ENCODE assay signal across 8 mouse cellular contexts in the genomic region with DNA sequence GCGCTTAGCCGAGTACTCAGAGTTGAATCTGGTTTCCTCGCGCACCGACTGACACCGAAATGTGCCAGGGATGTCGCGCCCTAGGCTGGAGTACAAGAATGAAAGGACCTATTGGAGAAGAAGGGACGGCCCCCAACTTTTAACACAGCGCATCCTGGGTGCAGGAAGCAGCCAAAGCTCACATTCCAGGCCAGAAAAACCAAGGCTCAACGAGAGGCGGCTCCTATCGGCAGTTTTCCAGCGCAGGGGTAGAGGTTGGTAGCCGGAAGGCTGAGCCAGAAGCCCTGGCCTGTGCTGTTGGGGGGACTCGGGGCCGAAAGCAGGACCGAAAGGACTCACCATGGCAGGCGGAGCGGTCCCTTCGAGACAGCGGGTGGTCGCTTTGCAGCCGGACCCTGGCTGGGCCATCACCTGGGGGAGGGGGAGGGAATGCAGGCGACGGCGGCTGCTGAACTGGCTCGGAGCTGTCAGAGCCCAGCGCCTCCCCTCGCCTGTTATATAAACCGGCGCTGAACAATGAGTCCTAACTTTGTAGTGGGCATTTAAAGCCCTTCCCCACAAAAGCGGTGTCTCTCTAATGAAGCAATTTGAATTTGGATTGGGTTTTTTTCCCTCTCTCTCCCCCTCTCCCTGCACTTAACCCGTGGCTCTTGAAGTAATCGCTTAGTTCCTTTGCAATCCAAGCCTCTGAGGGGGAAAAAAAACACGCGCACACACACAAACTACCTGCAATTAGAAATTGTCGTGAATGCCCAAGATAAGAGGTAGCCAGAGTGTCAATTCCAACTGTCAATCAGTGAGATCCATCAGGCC. TPM values are rescaled to one million over a fixed set of nuclear protein-coding genes. Genes with fewer than 3 reads are reported as not detected.
A peak's percentile ranks its signal among the peaks of the same experiment; 100 is the strongest.
DNase-seq lines count a peak whose midpoint lies in the region; ATAC-seq and TF ChIP-seq lines count a peak whose summit lies in the region.

No protein-coding gene starts in this region.

- ATAC-seq in heart, embryonic 11.5 days (replicated peaks; ENCODE audit: insufficient number of reproducible peaks, low FRiP score, low TSS enrichment), result no peak
- no peak for ATAC-seq in heart, embryonic 14.5 days (ENCODE audit: insufficient number of reproducible peaks, insufficient read depth, low FRiP score, low read depth)
- ATAC-seq in liver, embryonic 11.5 days (replicated peaks; ENCODE audit: low FRiP score), result no peak

- H3K9ac ChIP-seq in heart, embryonic 11.5 days (ENCODE audit: low read depth, low read length), result no peak overlapping the region
- H3K9ac ChIP-seq in heart, embryonic 14.5 days (ENCODE audit: low read length), result peak overlapping the region; percentile 1; the same call in 1 of the 2 replicates
- no peak overlapping the region for H3K9ac ChIP-seq in liver, embryonic 11.5 days (ENCODE audit: low read depth, low read length)

- peak overlapping the region; percentile 72 for H3K4me2 ChIP-seq in heart, embryonic 11.5 days
- H3K4me2 ChIP-seq in heart, embryonic 14.5 days (ENCODE audit: low read length), result peak overlapping the region; percentile 80
- peak overlapping the region; percentile 43 for H3K4me2 ChIP-seq in liver, embryonic 11.5 days

- DNase-seq in heart, adult 11 months, result no peak
- DNase-seq in cerebellum, adult 9-10 months, result peak; percentile 12
- DNase-seq in liver, embryonic 11.5 days (ENCODE audit: low spot score), result peak; percentile 57
- no peak for DNase-seq in spleen, postnatal 36 days (ENCODE audit: low spot score in 2 of 2)
- DNase-seq in layer of hippocampus, postnatal 10 days (ENCODE audit: low spot score in 2 of 2), result no peak

- H3K36me3 ChIP-seq in heart, embryonic 11.5 days (ENCODE audit: control insufficient read depth, insufficient read depth, low read length), result no peaks in the 10 kb centered on the region
- H3K36me3 ChIP-seq in heart, embryonic 14.5 days (ENCODE audit: control insufficient read depth, insufficient read depth, low read length), result no peaks in the 10 kb centered on the region
- no peaks in the 10 kb centered on the region for H3K36me3 ChIP-seq in liver, embryonic 11.5 days (ENCODE audit: control insufficient read depth, insufficient read depth, low read length)
- H3K36me3 ChIP-seq in small intestine, adult 2 months (ENCODE audit: control insufficient read depth, insufficient read depth, low read length), result no peaks in the 10 kb centered on the region

- under 1% methylated on average over 38 of the region's 38 CpGs for WGBS in heart, embryonic 11.5 days (ENCODE audit: insufficient replicate concordance)
- 2% methylated on average over 38 of the region's 38 CpGs for WGBS in heart, embryonic 14.5 days
- WGBS in liver, embryonic 11.5 days, result 2% methylated on average over 38 of the region's 38 CpGs
- WGBS in small intestine, adult 2 months, result 3% methylated on average over 38 of the region's 38 CpGs

- H3K4me3 ChIP-seq in heart, embryonic 11.5 days (ENCODE audit: low read depth, low read length), result peak overlapping the region; percentile 50
- H3K4me3 ChIP-seq in heart, embryonic 14.5 days (ENCODE audit: control insufficient read depth in 1 of 2, insufficient read depth in 1 of 2, low read depth in 1 of 2, low read length in 2 of 2), result peak overlapping the region; percentile 15 to 50
- H3K4me3 ChIP-seq in liver, embryonic 11.5 days (ENCODE audit: low read depth, low read length), result peak overlapping the region; percentile 23
- H3K4me3 ChIP-seq in small intestine, adult 2 months (ENCODE audit: low read depth, low read length), result peak overlapping the region; percentile 12

- H3K27ac ChIP-seq in heart, embryonic 11.5 days (ENCODE audit: low read depth, low read length), result no peak overlapping the region
- no peak overlapping the region for H3K27ac ChIP-seq in heart, embryonic 14.5 days (replicated peaks in 1 of 2; ENCODE audit: control insufficient read depth in 1 of 2, insufficient read depth in 1 of 2, low read depth in 2 of 2, low read length in 2 of 2)
- H3K27ac ChIP-seq in liver, embryonic 11.5 days (ENCODE audit: low read depth, low read length), result no peak overlapping the region
- H3K27ac ChIP-seq in small intestine, adult 2 months (ENCODE audit: insufficient read depth, low read depth, low read length), result no peak overlapping the region

- H3K4me1 ChIP-seq in heart, embryonic 11.5 days (ENCODE audit: control insufficient read depth, insufficient read depth, low read length), result peaks cover 20% of the 10 kb centered on the region
- peaks cover 14 to 38% of the 10 kb centered on the region in 2 experiments for H3K4me1 ChIP-seq in heart, embryonic 14.5 days (ENCODE audit: control insufficient read depth in 2 of 2, insufficient read depth in 2 of 2, low read length in 2 of 2)
- H3K4me1 ChIP-seq in liver, embryonic 11.5 days (replicated peaks; ENCODE audit: control insufficient read depth, insufficient read depth, low read length), result peaks cover 5% of the 10 kb centered on the region
- H3K4me1 ChIP-seq in small intestine, adult 2 months (ENCODE audit: control insufficient read depth, insufficient read depth, insufficient read length, low read length), result peaks cover 6% of the 10 kb centered on the region; the same call in 1 of the 2 replicates

- TF ChIP-seq CTCF in small intestine, adult 2 months (IDR thresholded peaks at IDR 0.05; ENCODE audit: extremely low read depth, insufficient read length, insufficient replicate concordance, low read depth, low read length), result no peak

- no peak for TF ChIP-seq POLR2A in small intestine, adult 2 months (IDR thresholded peaks at IDR 0.05; ENCODE audit: low read depth, low read length)

- H3K27me3 ChIP-seq in heart, embryonic 11.5 days (ENCODE audit: control insufficient read depth, insufficient read depth, low read length), result peaks cover 96% of the 10 kb centered on the region
- peaks cover 97% of the 10 kb centered on the region for H3K27me3 ChIP-seq in heart, embryonic 14.5 days (ENCODE audit: control insufficient read depth, insufficient read depth, low read length)
- H3K27me3 ChIP-seq in liver, embryonic 11.5 days (replicated peaks; ENCODE audit: control insufficient read depth, insufficient read depth, low read length), result peaks cover 98% of the 10 kb centered on the region
- peaks cover 79% of the 10 kb centered on the region for H3K27me3 ChIP-seq in small intestine, adult 2 months (ENCODE audit: control insufficient read depth, insufficient read depth, low read length)

- H3K9me3 ChIP-seq in heart, embryonic 11.5 days (replicated peaks; ENCODE audit: control insufficient read depth, low read length), result no peaks in the 10 kb centered on the region
- no peaks in the 10 kb centered on the region for H3K9me3 ChIP-seq in heart, embryonic 14.5 days (ENCODE audit: control insufficient read depth, low read length)
- H3K9me3 ChIP-seq in liver, embryonic 11.5 days (ENCODE audit: control insufficient read depth, low read length), result no peaks in the 10 kb centered on the region

RNA-seq across cellular contexts. Expression of a gene that starts 1.4 kb away (rescaled TPM):
- polyA plus RNA-seq in heart, embryonic 11.5 days (2014; fragmentation: Nextera tagmentation; extraction: Ambion mirVana), result 0.87 and 0.97 TPM in 2 replicates
- 1.5 and 1.6 TPM in 2 replicates for polyA plus RNA-seq in heart, embryonic 14.5 days (2014; fragmentation: Nextera tagmentation; extraction: Ambion mirVana)
- polyA plus RNA-seq in liver, embryonic 11.5 days (2014; fragmentation: Nextera tagmentation; extraction: Ambion mirVana), result 0.59 and 0.99 TPM in 2 replicates
- 0.75 and 1.3 TPM in 2 replicates for polyA plus RNA-seq in small intestine, adult 2 months (2012; rRNA removed)
- 10 to 100 TPM; 21.7 to 26.5 TPM for total RNA-seq in layer of hippocampus, postnatal 10 days (2021)

RNA-seq across cellular contexts. Expression of a gene that starts 32.4 kb away (rescaled TPM):
- polyA plus RNA-seq in heart, embryonic 11.5 days (2014; fragmentation: Nextera tagmentation; extraction: Ambion mirVana), result 35.3 and 37.2 TPM in 2 replicates
- polyA plus RNA-seq in heart, embryonic 14.5 days (2014; fragmentation: Nextera tagmentation; extraction: Ambion mirVana), result 42.7 and 45.1 TPM in 2 replicates
- 31.4 and 36.2 TPM in 2 replicates for polyA plus RNA-seq in liver, embryonic 11.5 days (2014; fragmentation: Nextera tagmentation; extraction: Ambion mirVana)
- 10.6 and 18.0 TPM in 2 replicates for polyA plus RNA-seq in small intestine, adult 2 months (2012; rRNA removed)
- total RNA-seq in layer of hippocampus, postnatal 10 days (2021), result 10 to 100 TPM; 14.4 to 15.0 TPM

RNA-seq across cellular contexts. Expression of a gene that starts 32.8 kb away (rescaled TPM):
- polyA plus RNA-seq in heart, embryonic 11.5 days (2014; fragmentation: Nextera tagmentation; extraction: Ambion mirVana), result 53.7 and 62.8 TPM in 2 replicates
- 66.1 and 66.3 TPM in 2 replicates for polyA plus RNA-seq in heart, embryonic 14.5 days (2014; fragmentation: Nextera tagmentation; extraction: Ambion mirVana)
- 38.4 and 42.8 TPM in 2 replicates for polyA plus RNA-seq in liver, embryonic 11.5 days (2014; fragmentation: Nextera tagmentation; extraction: Ambion mirVana)
- polyA plus RNA-seq in small intestine, adult 2 months (2012; rRNA removed), result 3.4 and 4.3 TPM in 2 replicates
- total RNA-seq in layer of hippocampus, postnatal 10 days (2021), result 10 to 100 TPM; 51.5 to 52.6 TPM

RNA-seq across cellular contexts. Expression of a gene that starts 54.5 kb away (rescaled TPM):
- polyA plus RNA-seq in heart, embryonic 11.5 days (2014; fragmentation: Nextera tagmentation; extraction: Ambion mirVana), result 0.23 TPM in 1 of 2 replicates, not detected in the other
- polyA plus RNA-seq in heart, embryonic 14.5 days (2014; fragmentation: Nextera tagmentation; extraction: Ambion mirVana), result not detected in 2 replicates
- 0.27 TPM in 1 of 2 replicates, not detected in the other for polyA plus RNA-seq in liver, embryonic 11.5 days (2014; fragmentation: Nextera tagmentation; extraction: Ambion mirVana)
- polyA plus RNA-seq in small intestine, adult 2 months (2012; rRNA removed), result not detected in 2 replicates
- 1 to 10 TPM; 1.8 to 2.5 TPM for total RNA-seq in layer of hippocampus, postnatal 10 days (2021)

RNA-seq across cellular contexts. Expression of a gene that starts 54.6 kb away (rescaled TPM):
- polyA plus RNA-seq in heart, embryonic 11.5 days (2014; fragmentation: Nextera tagmentation; extraction: Ambion mirVana), result 367 and 380 TPM in 2 replicates
- polyA plus RNA-seq in heart, embryonic 14.5 days (2014; fragmentation: Nextera tagmentation; extraction: Ambion mirVana), result 464 and 494 TPM in 2 replicates
- polyA plus RNA-seq in liver, embryonic 11.5 days (2014; fragmentation: Nextera tagmentation; extraction: Ambion mirVana), result 251 and 269 TPM in 2 replicates
- 59.6 and 86.0 TPM in 2 replicates for polyA plus RNA-seq in small intestine, adult 2 months (2012; rRNA removed)
- 100 to 1,000 TPM; 183 to 205 TPM for total RNA-seq in layer of hippocampus, postnatal 10 days (2021)

Comparison
In these comparisons a context has a peak if more than half of its experiments do, and no peak if none do; other contexts are left out.
1. DNase-seq: peak in cerebellum, adult 9-10 months (single experiment) and liver, embryonic 11.5 days (single experiment); none in heart, adult 11 months (single experiment), spleen, postnatal 36 days (0 of 2) and layer of hippocampus, postnatal 10 days (0 of 2).
2. Peak in every context shown above with its lines, with median percentiles within 50 percentile points of each other: H3K4me2 ChIP-seq and H3K4me3 ChIP-seq.